Mouse (Mus musculus): ENCODE results near the gene Pde1c. TPM values are rescaled to one million over a fixed set of nuclear protein-coding genes. Genes with fewer than 3 reads are reported as not detected.
"Not testable (repeated sequence)": the region's sequence is repeated elsewhere in the genome, so short reads cannot be mapped to it uniquely, and the experiment has no call there.

Gene Pde1c
- polyA plus RNA-seq (2015; fragmentation: Nextera tagmentation; extraction: Ambion mirVana), result 6.4 and 8.3 TPM in 2 replicates

DNA sequence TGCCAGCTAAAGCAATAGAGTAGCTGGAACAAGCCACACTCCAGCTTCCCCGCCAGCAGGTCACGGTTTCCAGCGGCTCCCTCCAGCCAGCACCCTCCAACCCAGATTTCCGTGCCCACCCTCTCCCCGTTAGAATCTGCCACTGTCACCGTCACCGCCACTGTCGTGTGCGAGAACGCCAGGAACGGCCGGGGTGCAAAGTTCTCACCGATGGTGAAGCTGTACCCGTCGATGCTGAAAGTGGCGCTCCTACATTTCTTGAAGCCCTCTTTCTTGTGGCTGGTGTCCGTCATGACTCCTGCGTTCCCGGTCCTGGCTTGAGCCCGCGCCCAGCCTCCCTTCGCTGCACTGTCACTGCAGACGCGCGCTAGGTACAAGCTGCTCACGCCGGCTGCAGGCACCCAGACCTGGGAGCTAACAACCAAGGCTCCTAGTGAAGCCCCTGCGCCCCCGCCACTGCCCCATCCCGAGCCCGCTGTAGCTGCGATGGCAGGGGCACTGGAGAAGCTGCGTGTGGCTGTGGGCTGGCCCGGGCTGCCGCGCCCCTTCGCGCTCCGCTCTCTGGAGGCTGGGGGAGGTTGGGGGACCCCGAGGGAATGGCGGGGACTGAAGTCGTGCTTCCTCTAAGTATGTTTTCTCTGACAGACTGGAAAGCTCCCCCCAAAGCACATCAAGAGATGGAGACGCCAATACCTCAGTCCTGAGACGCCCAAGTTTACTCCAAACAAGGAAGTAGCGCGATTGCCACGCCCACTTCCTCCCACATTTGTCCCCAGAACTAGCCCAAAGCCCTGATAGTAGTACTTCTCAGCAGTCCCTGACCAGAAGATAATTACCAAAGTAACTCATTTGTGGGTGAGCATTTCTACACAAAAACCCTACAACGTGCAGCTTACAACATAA, at the start of gene Pde1c:
Gene Pde1c, minus strand, starts transcription at position 634 of the 903 bp plus-strand sequence.
- WGBS, result under 1% methylated on average over 48 of the region's 48 CpGs
- Histone ChIP-seq H3K4me3 (replicated peaks) (peak within 1 kb of the TSS; percentile 70), H3K9ac (replicated peaks) (peak within 1 kb of the TSS; percentile 66), H3K27ac (replicated peaks) (0 out of 2 replicates have a peak within 1 kb of the TSS, but pooled peaks have one; percentile 15), H3K9me3 (replicated peaks) (no peaks in the 10 kb centered on the region), H3K36me3 (no peaks in the 10 kb centered on the region), H3K4me2 (peak within 1 kb of the TSS; percentile 99), H3K27me3 (replicated peaks) (no peaks in the 10 kb centered on the region), H3K4me1 (peaks cover 9% of the 10 kb centered on the region)
- peak; percentile 88 for ATAC-seq (ENCODE audit: low FRiP score)

- Histone ChIP-seq H3K4me2 (no peak overlapping the region), H3K9ac (replicated peaks) (no peak overlapping the region), H3K9me3 (replicated peaks) (no peaks in the 10 kb centered on the region), H3K27ac (replicated peaks) (peak overlapping the region; percentile 13; the same call in 1 of the 2 replicates), H3K4me3 (replicated peaks) (no peak overlapping the region), H3K36me3 (no peaks in the 10 kb centered on the region), H3K27me3 (replicated peaks) (no peaks in the 10 kb centered on the region), H3K4me1 (peaks cover 8% of the 10 kb centered on the region; the same call in 1 of the 2 replicates)
- ATAC-seq (ENCODE audit: low FRiP score), result no peak
- WGBS, result 35% methylated on average over 7 of the region's 7 CpGs
Measured at GRCm38 (mm10) chr6:56616982-56617613, 48.2 kb upstream of the Pde1c start.

GRCm38 (mm10) chr6:56616228-56616981, 47.5 kb upstream of the Pde1c start:
- no peaks in the 10 kb centered on the region for H3K27me3 ChIP-seq (replicated peaks)
- no peaks in the 10 kb centered on the region for H3K36me3 ChIP-seq
- no peak overlapping the region for H3K4me2 ChIP-seq
- H3K9ac ChIP-seq (replicated peaks), result no peak overlapping the region
- peaks cover 8% of the 10 kb centered on the region; the same call in 1 of the 2 replicates for H3K4me1 ChIP-seq
- peak overlapping the region; percentile 13; the same call in 1 of the 2 replicates for H3K27ac ChIP-seq (replicated peaks)
- no peak for ATAC-seq (ENCODE audit: low FRiP score)
- no peak overlapping the region for H3K4me3 ChIP-seq (replicated peaks)
- 71% methylated on average over 10 of the region's 10 CpGs for WGBS
- no peaks in the 10 kb centered on the region for H3K9me3 ChIP-seq (replicated peaks)

DNA sequence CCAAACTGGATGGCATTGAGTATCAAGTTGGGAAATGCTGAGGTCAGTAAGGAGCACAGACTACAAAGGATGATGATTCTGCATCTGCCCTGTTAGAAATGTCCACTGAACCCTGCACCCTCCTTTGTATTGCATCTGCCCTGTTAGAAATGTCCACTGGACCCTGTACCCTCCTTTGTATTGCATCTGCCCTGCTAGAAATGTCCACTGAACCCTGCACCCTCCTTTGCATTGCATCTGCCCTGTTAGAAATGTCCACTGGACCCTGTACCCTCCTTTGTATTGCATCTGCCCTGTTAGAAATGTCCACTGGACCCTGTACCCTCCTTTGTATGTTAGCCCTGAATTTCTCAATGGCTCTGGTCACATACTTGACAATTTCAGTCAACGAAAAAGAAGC, 40.6 kb upstream of the Pde1c start:
- not testable (repeated sequence) for H3K9ac ChIP-seq (replicated peaks); H3K27ac ChIP-seq (replicated peaks); H3K4me1 ChIP-seq; H3K27me3 ChIP-seq (replicated peaks); H3K4me3 ChIP-seq (replicated peaks); H3K9me3 ChIP-seq (replicated peaks); H3K4me2 ChIP-seq; ATAC-seq (ENCODE audit: low FRiP score); H3K36me3 ChIP-seq
- WGBS, result 56% methylated on average over 1 of the region's 1 CpGs

GRCm38 (mm10) chr6:56608277-56608676, 39.4 kb upstream of the Pde1c start:
- peak; percentile 74; the same call in 1 of the 2 replicates for ATAC-seq (ENCODE audit: low FRiP score)
- no peaks in the 10 kb centered on the region for H3K9me3 ChIP-seq (replicated peaks)
- 8% methylated on average over 4 of the region's 4 CpGs for WGBS

DNA sequence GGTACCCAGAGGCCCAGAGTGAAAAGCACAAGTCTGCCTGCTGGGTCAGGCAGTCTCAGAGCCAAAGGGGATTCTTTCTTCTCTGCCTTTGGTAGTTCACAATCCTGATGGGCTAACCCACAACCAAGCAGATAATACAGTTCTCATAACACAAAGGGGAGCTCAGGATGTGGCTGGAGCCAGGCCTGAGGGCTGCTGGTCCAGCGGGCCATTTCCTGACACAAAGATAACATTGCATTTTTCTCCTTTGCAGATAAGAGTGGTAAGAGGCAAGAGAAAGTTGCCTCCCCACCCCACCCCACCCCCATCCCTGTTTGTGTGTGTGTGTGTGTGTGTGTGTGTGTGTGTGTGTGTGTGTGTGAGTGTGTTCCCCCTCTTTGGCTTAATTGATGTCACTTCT, 10.7 kb upstream of the Pde1c start:
- no peak overlapping the region for H3K27ac ChIP-seq (replicated peaks)
- H3K4me1 ChIP-seq, result no peaks in the 10 kb centered on the region
- H3K36me3 ChIP-seq, result no peaks in the 10 kb centered on the region
- no peak for ATAC-seq (ENCODE audit: low FRiP score)
- no peak overlapping the region for H3K9ac ChIP-seq (replicated peaks)
- H3K27me3 ChIP-seq (replicated peaks), result no peaks in the 10 kb centered on the region
- WGBS, result 81% methylated on average over 1 of the region's 1 CpGs
- no peaks in the 10 kb centered on the region for H3K9me3 ChIP-seq (replicated peaks)
- no peak overlapping the region for H3K4me2 ChIP-seq
- no peak overlapping the region for H3K4me3 ChIP-seq (replicated peaks)

More at GRCm38 (mm10) chr6:56608277-56608676, 39.4 kb upstream of the Pde1c start:
- Histone ChIP-seq H3K4me1 (no peaks in the 10 kb centered on the region), H3K9ac (replicated peaks) (no peak overlapping the region), H3K27me3 (replicated peaks) (no peaks in the 10 kb centered on the region), H3K4me3 (replicated peaks) (no peak overlapping the region), H3K4me2 (no peak overlapping the region), H3K27ac (replicated peaks) (no peak overlapping the region), H3K36me3 (no peaks in the 10 kb centered on the region)

GRCm38 (mm10) chr6:56560891-56561290, 8.0 kb downstream of the Pde1c start:
- no peaks in the 10 kb centered on the region for H3K27me3 ChIP-seq (replicated peaks)
- WGBS, result 65% methylated on average over 2 of the region's 2 CpGs
- no peaks in the 10 kb centered on the region for H3K4me1 ChIP-seq
- H3K9me3 ChIP-seq (replicated peaks), result no peaks in the 10 kb centered on the region
- no peak overlapping the region for H3K4me3 ChIP-seq (replicated peaks)
- H3K36me3 ChIP-seq, result no peaks in the 10 kb centered on the region
- H3K9ac ChIP-seq (replicated peaks), result no peak overlapping the region
- ATAC-seq (ENCODE audit: low FRiP score), result no peak
- no peak overlapping the region for H3K4me2 ChIP-seq
- H3K27ac ChIP-seq (replicated peaks), result no peak overlapping the region

- no peaks in the 10 kb centered on the region for H3K27me3 ChIP-seq (replicated peaks)
- no peak overlapping the region for H3K9ac ChIP-seq (replicated peaks)
- peaks cover 2% of the 10 kb centered on the region for H3K4me1 ChIP-seq
- no peaks in the 10 kb centered on the region for H3K9me3 ChIP-seq (replicated peaks)
- H3K36me3 ChIP-seq, result no peaks in the 10 kb centered on the region
- no peak overlapping the region for H3K4me2 ChIP-seq
- 78% methylated on average over 2 of the region's 2 CpGs for WGBS
- no peak for ATAC-seq (ENCODE audit: low FRiP score)
- no peak overlapping the region for H3K4me3 ChIP-seq (replicated peaks)
- no peak overlapping the region for H3K27ac ChIP-seq (replicated peaks)
Measured at GRCm38 (mm10) chr6:56560474-56560888, 8.4 kb downstream of the Pde1c start.

- Histone ChIP-seq H3K4me2 (no peak overlapping the region), H3K9ac (replicated peaks) (no peak overlapping the region), H3K4me3 (replicated peaks) (no peak overlapping the region), H3K27me3 (replicated peaks) (no peaks in the 10 kb centered on the region), H3K9me3 (replicated peaks) (no peaks in the 10 kb centered on the region), H3K36me3 (no peaks in the 10 kb centered on the region), H3K27ac (replicated peaks) (no peak overlapping the region), H3K4me1 (peaks cover 5% of the 10 kb centered on the region)
- 92% methylated on average over 2 of the region's 2 CpGs for WGBS
- ATAC-seq (ENCODE audit: low FRiP score), result no peak
Measured at GRCm38 (mm10) chr6:56558711-56559110, 10.2 kb downstream of the Pde1c start.

DNA sequence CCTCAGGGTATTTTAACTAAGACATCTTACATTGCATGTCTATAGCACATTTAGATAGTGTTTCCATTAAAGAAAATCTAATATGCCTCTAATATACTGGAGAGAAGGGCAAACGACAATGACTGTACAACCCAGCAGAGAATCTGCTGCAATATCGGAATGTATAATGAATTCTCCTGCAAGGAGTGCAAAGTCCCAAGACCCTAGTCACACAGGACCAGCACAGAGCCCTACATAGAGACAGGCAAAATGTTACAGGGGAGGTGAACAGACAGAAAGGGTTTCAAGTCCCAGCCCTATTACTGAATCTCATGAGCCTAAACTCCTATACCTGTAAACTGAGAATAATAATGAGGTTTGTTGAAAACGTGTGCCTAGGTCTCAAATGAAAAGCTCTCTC, 13.1 kb downstream of the Pde1c start:
- no peak overlapping the region for H3K4me3 ChIP-seq (replicated peaks)
- no peak overlapping the region for H3K27ac ChIP-seq (replicated peaks)
- H3K27me3 ChIP-seq (replicated peaks), result no peaks in the 10 kb centered on the region
- ATAC-seq (ENCODE audit: low FRiP score), result 0 out of 2 replicates have a peak, but pooled peaks have one; percentile 21
- H3K4me2 ChIP-seq, result no peak overlapping the region
- 49% methylated on average over 3 of the region's 3 CpGs for WGBS
- no peaks in the 10 kb centered on the region for H3K9me3 ChIP-seq (replicated peaks)
- peaks cover 5% of the 10 kb centered on the region for H3K4me1 ChIP-seq
- H3K36me3 ChIP-seq, result no peaks in the 10 kb centered on the region
- no peak overlapping the region for H3K9ac ChIP-seq (replicated peaks)

- H3K4me3 ChIP-seq (replicated peaks), result no peak overlapping the region
- no peak overlapping the region for H3K4me2 ChIP-seq
- no peaks in the 10 kb centered on the region for H3K36me3 ChIP-seq
- peak; percentile 88 for ATAC-seq (ENCODE audit: low FRiP score)
- no peak overlapping the region for H3K9ac ChIP-seq (replicated peaks)
- H3K4me1 ChIP-seq, result peaks cover 5% of the 10 kb centered on the region
- H3K27me3 ChIP-seq (replicated peaks), result no peaks in the 10 kb centered on the region
- no peak overlapping the region for H3K27ac ChIP-seq (replicated peaks)
- H3K9me3 ChIP-seq (replicated peaks), result no peaks in the 10 kb centered on the region
- WGBS, result 35% methylated on average over 4 of the region's 4 CpGs
Measured at GRCm38 (mm10) chr6:56555382-56555781, 13.5 kb downstream of the Pde1c start.

Data from neural tube, embryonic 15.5 days (tissue).